In the genomic region with DNA sequence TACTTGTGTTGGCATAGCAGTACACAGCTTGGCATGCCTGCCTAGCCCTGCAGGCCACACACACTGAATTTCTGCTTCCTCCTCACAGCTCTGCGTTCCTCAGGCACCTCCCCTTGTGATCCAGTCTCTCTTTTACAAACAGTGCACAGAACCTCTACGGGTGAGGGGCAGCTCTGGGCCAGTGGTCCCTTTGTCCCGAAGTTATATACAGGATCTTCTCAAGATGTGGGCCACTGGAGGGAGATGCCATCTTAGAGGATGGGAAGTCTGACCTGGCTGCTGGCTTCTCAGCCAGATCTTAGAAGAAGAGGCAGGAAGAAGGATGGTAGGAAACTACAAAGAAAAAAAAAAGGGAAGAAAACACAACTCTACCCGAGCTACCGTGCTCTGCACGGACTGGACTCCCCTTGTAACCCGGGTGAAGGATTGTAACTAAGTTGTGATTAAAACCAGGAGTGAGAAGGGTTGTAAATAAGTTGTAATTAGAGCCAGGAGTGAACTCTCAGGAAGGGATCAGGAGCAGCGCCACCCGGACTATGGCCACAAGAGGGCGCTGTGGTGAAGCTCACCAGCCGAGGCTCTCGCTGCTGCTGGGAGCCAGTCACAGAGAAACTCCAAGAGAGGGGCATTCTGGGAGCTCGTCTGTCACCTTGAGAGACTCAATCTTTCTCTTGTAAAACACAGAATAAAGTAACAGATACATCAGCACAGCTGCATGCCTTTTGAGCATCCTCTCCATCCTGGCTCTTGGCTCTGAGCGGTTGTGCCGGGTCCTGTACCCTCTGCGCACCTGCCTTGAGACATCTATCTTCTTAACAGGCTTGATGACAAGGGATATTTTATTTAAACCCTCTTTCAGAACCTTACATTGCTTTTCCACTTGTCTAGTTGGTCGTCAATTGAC, we compare ENCODE assay signal across 9 mouse cellular contexts.
A peak's percentile ranks its signal among the peaks of the same experiment; 100 is the strongest.
DNase-seq lines count a peak whose midpoint lies in the region; ATAC-seq lines count a peak whose summit lies in the region.
"Had no signal": no experiment of that assay in that cellular context is flagged by ENCODE, and none has a peak within 500 bp of the region (broad histone marks: within the 10 kb centered on the region; RNA-seq: fewer than 3 reads in every experiment).

No protein-coding gene starts in this region.

- peaks cover 22% of the 10 kb centered on the region for H3K4me1 ChIP-seq in forebrain, embryonic 15.5 days
- peaks cover 10% of the 10 kb centered on the region for H3K4me1 ChIP-seq in lung, embryonic 16.5 days (replicated peaks; ENCODE audit: control insufficient read depth, insufficient read depth, low read length)

- ATAC-seq in forebrain, embryonic 15.5 days (replicated peaks): peak; percentile 81
- ATAC-seq in lung, embryonic 16.5 days (ENCODE audit: low read depth): peak; percentile 63; the same call in 1 of the 2 replicates

- 17% methylated on average over 17 of the region's 17 CpGs for WGBS in forebrain, embryonic 15.5 days
- 19% methylated on average over 17 of the region's 17 CpGs for WGBS in large intestine, adult 2 months
- 17% methylated on average over 17 of the region's 17 CpGs for WGBS in lung, embryonic 16.5 days

- H3K9me3 ChIP-seq in forebrain, embryonic 15.5 days: no peaks in the 10 kb centered on the region
- H3K9me3 ChIP-seq in lung, embryonic 16.5 days (ENCODE audit: control insufficient read depth, low read length): no peaks in the 10 kb centered on the region
- H3K9me3 ChIP-seq: lung, embryonic 15.5 days had no signal

- H3K27ac ChIP-seq in forebrain, embryonic 15.5 days (replicated peaks): peak overlapping the region; percentile 51
- no peak overlapping the region for H3K27ac ChIP-seq in lung, embryonic 16.5 days (ENCODE audit: low read length)
- H3K27ac ChIP-seq: lung, embryonic 15.5 days had no signal

- no peaks in the 10 kb centered on the region for H3K36me3 ChIP-seq in forebrain, embryonic 15.5 days
- no peaks in the 10 kb centered on the region for H3K36me3 ChIP-seq in lung, embryonic 16.5 days (ENCODE audit: control insufficient read depth, insufficient read depth, low read length)
- H3K36me3 ChIP-seq: lung, embryonic 15.5 days had no signal

- peak; percentile 18 for DNase-seq in MEL-GATA-1-ER (ENCODE audit: extremely low read depth, low read depth)
- DNase-seq in cerebellum, adult 11 months: peak; percentile 76
- peak; percentile 88 to 93 for DNase-seq in heart, postnatal 36 days
- peak; percentile 36 for DNase-seq in large intestine, adult 2 months (ENCODE audit: low read depth, low spot score)
- DNase-seq in ovary, postnatal 36 days (ENCODE audit: low spot score): peak; percentile 84
- DNase-seq in thymus, postnatal 36 days: peak; percentile 71 to 79

- no peak overlapping the region for H3K4me3 ChIP-seq in forebrain, embryonic 15.5 days
- H3K4me3 ChIP-seq in lung, embryonic 16.5 days (ENCODE audit: low read length): no peak overlapping the region
- H3K4me3 ChIP-seq: lung, embryonic 15.5 days had no signal

- H3K27me3 ChIP-seq in forebrain, embryonic 15.5 days: no peaks in the 10 kb centered on the region
- no peaks in the 10 kb centered on the region for H3K27me3 ChIP-seq in lung, embryonic 16.5 days (ENCODE audit: control insufficient read depth, insufficient read depth, low read depth, low read length)
- H3K27me3 ChIP-seq: lung, embryonic 15.5 days had no signal

- H3K9ac ChIP-seq in forebrain, embryonic 15.5 days (replicated peaks): no peak overlapping the region
- H3K9ac ChIP-seq in lung, embryonic 16.5 days (ENCODE audit: low read length): no peak overlapping the region
- H3K9ac ChIP-seq: lung, embryonic 15.5 days had no signal

- intact Hi-C loops in heart, postnatal 36 days (cut with DNase I): loop anchor here (2.0 to 5.0 kb wide), 5 partner anchors 53 to 684 kb away; a partner anchor contains a TSS

- H3K4me2 ChIP-seq in forebrain, embryonic 15.5 days (replicated peaks): 0 out of 2 replicates have a peak overlapping the region, but pooled peaks have one; percentile 4
- H3K4me2 ChIP-seq in lung, embryonic 16.5 days (ENCODE audit: low read depth, low read length): no peak overlapping the region
- H3K4me2 ChIP-seq: lung, embryonic 15.5 days had no signal

Comparison
In these comparisons a context has a peak if more than half of its experiments do, and no peak if none do; other contexts are left out.
1. DNase-seq: peak in every context shown above with its lines; median percentile 90 in heart, postnatal 36 days; 84 in ovary, postnatal 36 days; 76 in cerebellum, adult 11 months; 75 in thymus, postnatal 36 days; 36 in large intestine, adult 2 months; 18 in MEL-GATA-1-ER.